Mouse (Mus musculus) heart, postnatal 4 days (tissue): Measurements from ENCODE around the gene Nup210. TPM values are rescaled to one million over a fixed set of nuclear protein-coding genes. Genes with fewer than 3 reads are reported as not detected.

Experiments
- total RNA-seq, 2 experiments: library from RNA; stranded (reverse); gene quantifications; 2 replicates each; pipeline ENCODE4 v1.2.3; 2021

The Nup210 gene
- total RNA-seq, 2 experiments from 2014 or later, result 13.1 to 15.4 TPM

Other genes with a start within 250 kb of the Nup210 start
- gene Iqsec1, start 128.1 kb downstream of the Nup210 start, total RNA-seq, result 100 to 1,000 TPM; 150 TPM
- gene Hdac11, start 39.8 kb upstream of the Nup210 start, total RNA-seq, result 10 to 100 TPM; 11.4 to 12.5 TPM
- 100 to 1,000 TPM; 172 to 182 TPM for gene Fbln2, start 95.6 kb upstream of the Nup210 start, total RNA-seq